Mouse (Mus musculus) liver, embryonic 15.5 days (tissue): ENCODE results near the gene Hmgcll1. TPM values are rescaled to one million over a fixed set of nuclear protein-coding genes. Genes with fewer than 3 reads are reported as not detected.

Experiments
- ATAC-seq: fragments of 200-750 bp; cut with Nextera tagmentation; 2 replicates; pipeline ENCODE4 v1.8.0; 2017; ENCODE audit warnings: moderate number of reproducible peaks, mild to moderate bottlenecking, moderate library complexity; ENCODE audit not compliant: insufficient read depth
- H3K27ac ChIP-seq: fragments of 300-500 bp; sonication (generic); replicated peaks from 2 replicates; pipeline ENCODE4 v1.5.1; 2015; ENCODE audit warnings: mild to moderate bottlenecking, inconsistent platforms
- H3K27me3 ChIP-seq: fragments of 300-500 bp; sonication (generic); 2 replicates; pipeline ENCODE4 v1.6.1; 2015; ENCODE audit warnings: mild to moderate bottlenecking, inconsistent platforms
- H3K36me3 ChIP-seq: fragments of 300-500 bp; sonication (generic); replicated peaks from 2 replicates; pipeline ENCODE4 v1.6.1; 2015; ENCODE audit warnings: moderate library complexity, mild to moderate bottlenecking, inconsistent platforms
- H3K4me1 ChIP-seq: fragments of 300-500 bp; sonication (generic); replicated peaks from 2 replicates; pipeline ENCODE4 v1.6.1; 2015; ENCODE audit warnings: inconsistent platforms
- H3K4me2 ChIP-seq: fragments of 300-500 bp; sonication (generic); 2 replicates; pipeline ENCODE4 v1.6.1; 2015; ENCODE audit warnings: moderate library complexity, mild to moderate bottlenecking, inconsistent platforms
- H3K4me3 ChIP-seq: fragments of 300-500 bp; sonication (generic); replicated peaks from 2 replicates; pipeline ENCODE4 v1.5.1; 2015; ENCODE audit warnings: mild to moderate bottlenecking, inconsistent platforms
- H3K9ac ChIP-seq: fragments of 300-500 bp; sonication (generic); 2 replicates; pipeline ENCODE4 v1.6.1; 2015; ENCODE audit warnings: moderate library complexity, mild to moderate bottlenecking, inconsistent platforms
- H3K9me3 ChIP-seq: fragments of 300-500 bp; sonication (generic); replicated peaks from 2 replicates; pipeline ENCODE4 v1.6.1; 2016; ENCODE audit warnings: inconsistent platforms
- WGBS: fragments of 180-500 bp; shearing (Covaris S2); methylation state at CpG from one replicate; pipeline ENCODE4 v1.1.7; 2015; ENCODE audit warnings: mixed read lengths; ENCODE audit not compliant: insufficient replicate concordance; 5-methylcytosine and 5-hydroxymethylcytosine counted together
- polyA plus RNA-seq: library from polyadenylated mRNA; unstranded; fragments of >200 nt; fragmentation: Nextera tagmentation; extraction: Ambion mirVana; gene quantifications from 2 replicates; pipeline ENCODE4 v1.2.1, GENCODE M21; 2015

Hmgcll1 gene
- polyA plus RNA-seq, 1 experiment from 2014 or later: 0.21 TPM

DNA sequence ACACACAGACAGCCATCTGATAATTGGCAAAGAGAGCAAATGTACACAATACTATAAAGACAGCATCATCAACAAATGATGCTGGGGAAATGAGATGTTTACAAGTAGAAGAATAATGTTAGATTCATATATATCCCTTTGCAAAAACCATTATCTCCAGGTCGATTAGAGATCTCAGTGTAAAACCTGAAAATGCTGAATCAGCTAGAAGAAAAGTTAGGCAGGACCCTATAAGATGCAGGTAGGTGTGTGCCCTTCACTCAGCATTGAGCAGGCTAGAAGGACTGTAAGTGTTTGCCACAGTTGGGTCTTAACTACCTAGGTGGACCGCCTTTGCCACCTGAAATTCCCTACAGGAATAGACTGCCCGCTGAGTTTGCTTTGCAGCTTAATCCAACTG is 130.9 kb downstream of the Hmgcll1 start:
- 56% methylated on average over 3 of the region's 3 CpGs for WGBS
- H3K9ac ChIP-seq: no peak overlapping the region
- no peak overlapping the region for H3K4me2 ChIP-seq
- H3K9me3 ChIP-seq: no peaks in the 10 kb centered on the region
- H3K27me3 ChIP-seq: no peaks in the 10 kb centered on the region
- H3K36me3 ChIP-seq: no peaks in the 10 kb centered on the region
- H3K27ac ChIP-seq: no peak overlapping the region
- H3K4me3 ChIP-seq: no peak overlapping the region
- ATAC-seq: no peak
- H3K4me1 ChIP-seq: no peaks in the 10 kb centered on the region

DNA sequence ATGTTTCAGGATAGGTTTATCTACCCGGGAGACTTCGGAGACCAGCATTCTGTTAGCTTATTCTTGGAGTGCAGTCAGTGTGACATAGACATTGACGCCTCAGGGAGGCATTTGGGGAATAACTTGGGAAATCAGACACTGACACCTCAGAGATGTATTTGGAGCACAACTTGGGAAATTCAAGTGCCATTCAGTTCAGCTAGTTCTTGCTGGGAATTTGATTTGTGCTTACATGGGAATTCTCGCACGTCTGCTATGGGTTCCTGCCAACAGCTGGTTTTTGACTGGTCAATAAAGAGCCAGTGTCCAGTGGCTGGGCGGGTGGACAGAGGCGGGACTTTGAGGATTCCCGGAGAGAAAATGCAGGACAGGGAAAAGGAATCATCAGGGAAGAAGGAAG is 147.8 kb downstream of the Hmgcll1 start:
- WGBS: 56% methylated on average over 8 of the region's 8 CpGs
- Histone ChIP-seq H3K27ac (no peak overlapping the region), H3K9me3 (no peaks in the 10 kb centered on the region), H3K9ac (no peak overlapping the region), H3K4me1 (no peaks in the 10 kb centered on the region), H3K4me2 (no peak overlapping the region), H3K4me3 (no peak overlapping the region), H3K36me3 (no peaks in the 10 kb centered on the region), H3K27me3 (no peaks in the 10 kb centered on the region)
- ATAC-seq: no peak

DNA sequence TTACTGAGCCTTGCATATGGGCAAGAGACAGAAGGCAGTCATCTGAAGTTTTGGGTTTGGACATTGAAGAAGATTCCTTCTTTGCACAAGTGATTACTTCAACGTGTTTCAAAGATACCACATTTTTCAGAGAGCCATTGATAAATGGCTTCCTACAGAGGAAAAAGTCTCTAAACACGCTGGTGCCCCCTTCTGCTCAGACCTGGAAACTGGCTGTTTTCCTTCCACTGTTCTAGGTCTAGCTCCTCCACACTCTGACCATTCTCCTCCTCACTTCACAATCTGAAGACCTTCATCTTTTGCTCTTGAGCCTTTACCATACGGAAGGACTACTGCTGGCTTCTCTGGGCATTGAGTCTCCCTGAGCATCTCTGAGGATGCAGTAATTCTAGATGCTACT is 153.7 kb downstream of the Hmgcll1 start:
- no peak overlapping the region for H3K4me2 ChIP-seq
- no peaks in the 10 kb centered on the region for H3K9me3 ChIP-seq
- no peak overlapping the region for H3K9ac ChIP-seq
- H3K27ac ChIP-seq: no peak overlapping the region
- 30% methylated on average over 3 of the region's 3 CpGs for WGBS
- ATAC-seq: no peak
- H3K4me3 ChIP-seq: no peak overlapping the region
- no peaks in the 10 kb centered on the region for H3K36me3 ChIP-seq
- no peaks in the 10 kb centered on the region for H3K4me1 ChIP-seq
- no peaks in the 10 kb centered on the region for H3K27me3 ChIP-seq

DNA sequence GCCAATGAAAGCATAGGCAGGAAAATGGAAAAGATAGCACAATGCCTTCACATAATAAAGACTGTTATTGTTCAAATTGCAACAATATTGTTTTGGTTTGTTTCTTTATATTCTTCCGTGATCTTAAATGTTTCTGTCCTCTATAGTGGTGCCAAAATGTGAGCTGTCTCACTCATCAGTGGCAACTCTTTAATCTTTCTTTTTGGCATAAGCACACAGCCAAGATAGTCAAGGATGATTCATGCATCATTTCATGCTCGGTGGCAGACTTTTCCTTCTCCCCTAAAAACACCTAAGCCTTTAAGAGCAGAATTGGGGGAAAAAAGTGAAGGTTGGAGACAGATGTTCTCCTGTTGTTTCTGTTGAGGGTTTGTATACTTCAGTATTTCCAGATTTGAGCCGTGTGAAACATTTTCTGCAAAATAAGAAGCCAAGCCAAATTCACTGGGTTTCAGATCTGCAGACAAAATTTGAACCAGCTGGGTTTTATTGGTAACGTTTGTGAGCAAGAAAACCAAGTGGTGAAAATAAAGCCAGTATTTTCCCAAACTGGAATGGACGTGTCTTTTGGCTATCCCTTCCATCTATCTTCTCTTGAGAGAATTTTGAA is 158.1 kb downstream of the Hmgcll1 start:
- Histone ChIP-seq H3K4me1 (no peaks in the 10 kb centered on the region), H3K9me3 (no peaks in the 10 kb centered on the region), H3K4me2 (no peak overlapping the region), H3K4me3 (no peak overlapping the region), H3K27ac (no peak overlapping the region), H3K36me3 (no peaks in the 10 kb centered on the region), H3K9ac (no peak overlapping the region), H3K27me3 (no peaks in the 10 kb centered on the region)
- ATAC-seq: no peak
- WGBS: 52% methylated on average over 5 of the region's 5 CpGs

DNA sequence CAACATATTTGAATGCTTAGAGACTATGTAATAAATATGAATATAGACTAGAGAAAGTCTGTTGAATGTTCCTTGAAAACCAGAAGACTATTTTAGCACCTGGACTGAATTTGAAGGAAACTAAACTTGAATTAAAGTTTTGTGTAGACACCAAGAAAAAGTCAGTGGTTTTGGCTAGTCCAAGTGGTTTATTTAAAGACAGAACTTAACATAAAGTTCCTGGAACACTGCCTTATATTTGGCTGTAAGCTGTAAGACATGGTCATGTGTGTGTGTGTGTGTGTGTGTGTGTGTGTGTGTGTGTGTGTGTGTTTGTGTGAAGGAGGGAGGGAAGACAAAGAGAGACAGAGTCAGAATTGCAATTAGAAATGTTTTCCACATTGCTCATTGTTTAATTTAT is 164.6 kb downstream of the Hmgcll1 start:
- no peak overlapping the region for H3K9ac ChIP-seq
- ATAC-seq: no peak
- no peaks in the 10 kb centered on the region for H3K9me3 ChIP-seq
- H3K4me3 ChIP-seq: no peak overlapping the region
- no peaks in the 10 kb centered on the region for H3K36me3 ChIP-seq
- H3K27ac ChIP-seq: no peak overlapping the region
- H3K4me1 ChIP-seq: no peaks in the 10 kb centered on the region
- no peaks in the 10 kb centered on the region for H3K27me3 ChIP-seq
- no peak overlapping the region for H3K4me2 ChIP-seq

Other genes starting within 250 kb of the Hmgcll1 start
- 1.6 and 2.2 TPM in 2 replicates for gene Bmp5, start 239.5 kb upstream of the Hmgcll1 start, polyA plus RNA-seq
- not detected in 2 replicates for gene Gfral, start 198.8 kb downstream of the Hmgcll1 start, polyA plus RNA-seq